Mouse (Mus musculus) thymus, postnatal 0 days (tissue): ENCODE data around the gene Aym1. TPM values are rescaled to one million over a fixed set of nuclear protein-coding genes. Genes with fewer than 3 reads are reported as not detected.
"Not testable (repeated sequence)": the region's sequence is repeated elsewhere in the genome, so short reads cannot be mapped to it uniquely, and the experiment has no call there.

Experiments used
- DNase-seq: peaks from one replicate; pipeline ENCODE4 v3.0.0-alpha.2; 2015; ENCODE audit warnings: low spot score
- polyA plus RNA-seq: library from polyadenylated mRNA; unstranded; fragments of >200 nt; fragmentation: Nextera tagmentation; extraction: Ambion mirVana; gene quantifications from 2 replicates; pipeline ENCODE4 v1.2.1, GENCODE M21; 2015

Aym1 gene
- polyA plus RNA-seq, 1 experiment from 2014 or later = not detected

DNA sequence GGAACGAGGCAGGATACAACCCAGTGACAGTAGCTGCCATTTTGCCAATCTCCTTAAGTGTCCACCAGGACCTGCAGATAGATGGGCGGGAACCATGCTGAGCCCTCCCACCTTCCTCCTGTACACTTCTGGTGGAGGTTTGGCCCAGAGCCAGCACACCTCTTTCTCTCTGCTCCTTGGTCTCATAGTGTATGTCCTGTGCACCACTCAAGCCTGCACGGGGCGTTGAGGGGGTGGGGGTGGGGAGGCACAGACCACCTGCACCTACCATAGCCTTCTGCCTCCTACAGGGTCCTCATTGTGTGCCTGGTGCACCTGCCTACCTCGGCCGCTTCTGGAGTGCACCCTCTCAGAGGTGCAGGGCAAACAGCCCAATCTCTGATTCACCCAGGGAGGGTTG is 4.5 kb upstream of the Aym1 start:
- DNase-seq = no peak

DNA sequence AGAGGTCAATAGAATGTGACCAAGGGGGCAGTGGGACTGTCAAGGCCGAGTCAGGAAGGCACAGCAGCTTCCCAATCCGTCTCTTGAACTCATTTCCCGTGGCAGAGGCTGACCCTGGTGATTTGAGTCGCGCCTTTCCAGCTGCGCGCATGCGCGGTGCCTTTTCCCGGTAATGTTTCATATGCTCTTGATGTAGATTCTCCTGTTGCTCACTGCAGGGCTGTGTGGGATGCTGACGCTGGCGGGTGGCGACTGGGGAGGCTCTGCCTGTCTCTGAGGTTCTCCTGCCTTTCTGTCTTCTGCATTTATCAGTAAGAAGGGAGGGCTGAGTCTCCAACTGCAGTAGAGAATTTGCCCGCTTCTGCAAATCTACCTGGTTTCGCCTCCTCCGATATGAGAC is 2.8 kb upstream of the Aym1 start:
- DNase-seq = no peak

DNA sequence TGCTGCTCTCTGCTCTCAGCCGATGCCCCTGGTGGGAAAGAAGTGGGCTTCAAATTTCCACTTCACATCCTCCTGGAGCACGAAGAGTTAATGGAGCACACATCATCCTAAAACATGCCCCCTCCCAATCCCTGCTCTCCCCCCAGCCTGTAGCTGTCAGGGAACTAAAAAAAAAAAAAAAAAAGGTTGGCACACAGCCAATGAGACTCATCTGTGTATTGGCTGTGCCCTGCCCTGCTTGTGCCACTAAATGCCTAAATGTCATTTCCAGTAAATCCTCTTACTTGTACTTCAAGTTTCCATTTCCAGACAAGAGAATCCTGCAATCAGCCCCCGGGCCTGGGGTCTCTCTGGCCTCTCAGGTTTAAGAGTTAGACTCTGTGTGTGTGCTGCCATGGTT is 562 bp downstream of the Aym1 start:
- no peak for DNase-seq

DNA sequence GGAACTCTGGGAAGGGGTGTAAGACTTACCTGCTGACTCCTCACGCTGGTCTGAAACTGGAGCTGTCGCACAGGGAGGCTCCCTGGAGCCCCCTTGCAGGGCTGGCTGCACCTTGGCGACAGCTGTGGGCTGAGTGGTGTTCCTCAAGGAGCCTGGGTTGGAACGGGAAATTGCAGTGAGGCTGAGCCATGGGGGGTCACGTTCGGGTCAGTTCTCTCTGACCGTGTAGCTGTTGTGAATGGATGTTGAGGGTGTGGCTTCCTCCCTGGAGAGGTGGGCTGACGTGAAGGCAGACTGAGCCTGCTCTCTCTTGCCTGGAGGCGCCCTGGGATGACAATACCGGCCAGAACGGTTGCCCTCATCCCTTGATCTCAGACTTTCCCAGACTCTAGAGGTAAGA is 1.7 kb downstream of the Aym1 start:
- no peak for DNase-seq

DNA sequence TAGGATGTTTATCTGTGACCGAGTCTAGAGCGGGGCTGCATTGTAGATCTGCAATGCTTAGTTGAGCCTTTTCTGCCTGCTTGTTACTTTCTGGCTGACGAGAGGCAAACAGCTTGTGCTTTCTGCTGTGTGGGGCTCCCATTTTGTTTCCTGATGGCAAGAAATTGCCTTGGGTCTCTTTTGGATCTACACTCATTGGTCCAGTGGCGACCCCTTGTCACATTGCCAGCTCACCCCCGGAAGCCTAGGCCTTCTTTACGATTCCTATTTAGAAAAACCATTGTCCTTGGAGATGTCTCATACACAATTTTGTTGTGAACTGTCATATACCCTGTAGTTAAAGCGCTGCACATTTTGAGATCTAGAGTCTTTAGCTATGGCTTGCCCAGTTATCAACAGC is 4.2 kb downstream of the Aym1 start:
- no peak for DNase-seq

DNA sequence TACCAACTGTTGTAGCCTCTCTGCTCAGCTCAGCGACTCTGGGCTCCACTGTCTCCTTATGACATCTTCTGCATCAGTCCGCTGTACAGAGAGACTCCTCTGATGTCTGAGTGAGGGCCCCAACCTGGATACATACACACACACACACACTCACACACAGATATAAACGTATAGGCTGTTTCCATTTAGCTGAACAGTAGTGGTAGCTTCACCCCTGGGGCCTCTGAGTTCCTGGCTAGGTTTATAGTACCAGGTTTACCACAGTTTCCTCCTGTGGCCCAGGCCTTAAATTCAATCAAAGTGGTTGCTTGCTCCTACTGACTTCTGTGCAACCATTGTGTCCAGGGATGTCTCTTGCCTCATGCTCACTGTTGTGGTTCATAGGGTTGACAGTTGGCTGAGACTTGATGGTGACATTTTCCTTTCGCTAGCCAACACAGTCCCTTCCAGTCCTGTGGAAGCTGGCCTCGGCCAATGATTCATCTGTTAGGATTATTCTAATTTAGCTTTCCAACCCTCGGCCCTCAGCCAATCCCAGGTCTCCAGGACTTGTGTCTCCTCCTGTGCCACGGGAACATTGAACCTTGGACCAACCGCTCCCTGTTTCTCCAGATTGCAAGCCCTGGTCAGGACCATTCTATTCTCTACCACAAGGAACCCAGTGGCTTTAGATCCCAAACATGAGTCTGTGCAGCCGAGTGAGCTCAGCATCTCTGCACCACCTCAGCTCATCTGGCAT is 5.3 kb downstream of the Aym1 start:
- no peak for DNase-seq

DNA sequence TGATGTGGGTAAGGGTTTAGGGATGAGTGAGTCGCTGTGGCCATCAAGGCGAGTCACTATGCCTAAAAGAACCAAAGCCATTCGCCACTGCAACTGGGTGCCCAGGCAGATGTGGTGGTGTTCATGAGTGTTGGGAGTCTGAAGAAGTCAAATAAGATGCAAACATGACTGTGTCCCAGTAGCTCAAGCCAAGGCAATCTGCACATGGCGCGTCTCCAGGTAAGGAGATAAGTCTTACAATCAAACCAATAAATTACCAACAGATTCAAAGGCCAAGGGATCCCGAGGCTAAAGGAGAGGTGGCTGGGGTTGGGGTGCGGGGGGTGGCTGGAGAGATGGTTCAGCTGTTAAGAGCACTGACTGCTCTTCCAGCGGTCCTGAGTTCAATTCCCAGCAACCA is 6.1 kb downstream of the Aym1 start:
- DNase-seq = no peak

DNA sequence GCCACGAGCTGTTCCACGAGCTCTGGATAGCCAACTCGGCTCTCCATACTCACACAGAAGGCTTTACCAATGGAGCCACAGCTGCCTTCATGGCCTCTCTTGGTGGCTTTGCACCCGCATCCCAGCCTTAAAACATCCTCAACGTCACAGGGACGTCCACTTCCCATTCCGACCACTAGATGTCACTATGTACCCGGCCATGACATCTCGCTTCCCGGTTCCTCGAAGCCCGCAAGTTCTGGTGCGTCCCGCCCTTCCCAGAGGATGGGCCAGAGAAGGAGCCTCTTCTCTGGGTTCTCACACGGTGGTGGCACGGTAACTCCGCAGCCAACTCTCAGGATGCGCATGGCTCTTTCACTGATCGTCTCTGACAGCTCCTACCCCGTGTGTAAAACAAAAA is 8.8 kb downstream of the Aym1 start:
- peak; percentile 33 for DNase-seq

DNA sequence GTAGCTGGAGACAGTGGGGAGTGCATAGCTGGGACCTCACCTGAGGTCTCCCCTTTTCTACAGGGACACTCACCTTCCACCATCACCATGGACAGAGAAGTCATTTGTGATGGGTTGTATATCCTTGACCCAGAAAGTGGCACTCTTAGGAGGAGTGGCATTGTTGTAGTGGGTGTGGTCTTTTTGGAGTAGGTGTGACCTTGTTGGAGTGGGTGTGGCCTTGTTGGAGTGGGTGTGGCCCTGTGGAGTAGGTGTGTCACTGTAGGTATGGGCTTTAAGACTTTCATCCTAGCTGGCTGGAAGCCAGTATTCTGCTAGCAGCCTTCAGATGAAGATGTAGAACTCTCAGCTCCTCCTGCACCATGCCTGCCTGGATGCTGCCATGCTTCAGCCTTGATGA is 10.6 kb downstream of the Aym1 start:
- not testable (repeated sequence) for DNase-seq

DNA sequence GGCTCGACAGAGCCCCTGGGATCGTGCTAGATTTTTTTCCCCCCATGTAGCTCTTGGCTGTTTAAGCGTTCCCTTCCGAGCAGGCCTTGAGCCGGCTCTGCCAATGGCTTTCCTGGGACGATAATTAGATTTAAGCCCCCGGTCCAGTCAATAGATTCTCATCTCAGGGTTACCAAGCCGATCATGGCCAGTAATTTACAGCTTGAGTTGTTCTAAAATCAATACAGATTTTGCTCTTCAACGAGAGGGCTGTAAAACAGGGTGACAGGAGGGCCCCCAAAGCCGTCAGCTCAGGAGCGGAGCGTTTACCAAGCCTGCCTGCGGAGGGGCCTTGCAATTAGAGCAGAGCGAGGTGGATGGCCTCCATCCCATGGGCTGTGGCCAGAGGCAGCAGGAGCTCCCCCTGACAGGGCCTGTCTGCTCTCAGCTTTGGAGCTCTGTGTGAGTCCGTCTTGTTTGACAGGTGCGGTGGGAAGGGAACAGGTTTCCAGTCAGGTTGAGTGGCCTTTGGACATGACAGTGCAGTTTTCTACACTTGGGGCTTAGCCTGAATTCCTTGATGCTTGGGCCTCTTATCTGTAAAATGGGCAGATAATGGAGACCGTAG is 12.3 kb downstream of the Aym1 start:
- no peak for DNase-seq

DNA sequence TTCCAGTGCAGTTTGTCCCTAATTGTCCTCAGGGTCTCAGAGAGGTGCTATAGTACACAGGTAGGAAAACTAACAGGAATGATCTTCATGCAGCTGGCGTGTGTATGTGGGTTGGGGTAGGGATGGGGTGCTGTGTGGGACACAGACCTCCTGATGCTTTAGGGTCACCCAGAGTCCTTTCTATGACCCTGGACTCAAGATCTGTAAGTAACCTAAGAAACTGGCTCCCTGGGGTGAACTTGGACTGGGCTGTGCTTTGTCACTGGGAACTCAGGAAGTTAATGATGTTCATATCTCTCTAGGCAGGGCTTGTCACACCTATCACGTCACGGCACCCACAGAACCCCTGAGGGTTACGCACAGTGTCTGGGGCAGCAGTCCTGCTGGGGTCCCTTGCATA is 15.4 kb downstream of the Aym1 start:
- no peak for DNase-seq

DNA sequence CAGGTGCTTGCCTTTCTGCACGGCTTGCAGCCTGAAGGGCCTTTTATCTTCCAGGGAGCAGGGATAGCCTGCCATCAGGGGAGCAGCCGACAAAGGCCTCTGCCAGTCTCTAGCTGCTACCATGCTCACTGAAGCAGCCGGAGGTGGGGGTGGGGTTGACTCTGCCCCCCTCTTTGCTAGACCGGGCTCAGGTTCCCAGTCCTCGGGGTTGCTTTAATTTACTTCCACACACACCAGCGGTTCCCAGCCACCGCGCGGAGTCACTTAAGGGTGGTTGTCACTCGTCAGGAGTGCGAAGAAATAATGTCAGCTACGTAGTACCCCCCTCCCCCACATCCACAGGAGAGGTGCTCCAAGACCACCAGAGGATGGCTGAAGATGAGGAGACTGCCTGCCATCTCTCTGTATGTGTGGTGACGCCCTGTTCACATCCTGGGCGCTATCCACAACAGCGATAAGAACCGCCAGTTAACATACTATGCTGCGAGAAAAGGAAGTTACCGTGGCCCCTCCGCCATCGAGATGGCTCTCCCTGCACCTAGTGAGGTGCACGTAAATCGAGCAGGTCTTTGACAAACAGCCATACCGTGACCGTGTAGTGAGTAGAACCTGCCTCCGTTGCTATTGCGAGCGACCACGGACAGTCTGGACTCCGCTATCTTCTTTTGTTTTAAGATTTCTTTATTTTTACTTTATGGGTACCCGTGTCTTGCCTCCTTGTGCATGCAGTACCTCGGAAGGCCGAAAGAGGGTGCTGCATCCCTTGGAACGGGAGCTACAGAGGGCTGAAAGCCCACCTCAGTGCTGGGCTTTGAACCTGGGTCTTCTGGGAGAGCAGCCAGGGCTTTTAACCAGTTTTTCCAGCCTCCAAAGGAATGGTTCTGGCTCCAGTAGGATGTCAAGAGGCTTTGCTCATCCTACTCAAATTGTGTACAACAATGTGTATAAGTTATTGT is 16.2 kb downstream of the Aym1 start:
- DNase-seq = peak; percentile 37

DNA sequence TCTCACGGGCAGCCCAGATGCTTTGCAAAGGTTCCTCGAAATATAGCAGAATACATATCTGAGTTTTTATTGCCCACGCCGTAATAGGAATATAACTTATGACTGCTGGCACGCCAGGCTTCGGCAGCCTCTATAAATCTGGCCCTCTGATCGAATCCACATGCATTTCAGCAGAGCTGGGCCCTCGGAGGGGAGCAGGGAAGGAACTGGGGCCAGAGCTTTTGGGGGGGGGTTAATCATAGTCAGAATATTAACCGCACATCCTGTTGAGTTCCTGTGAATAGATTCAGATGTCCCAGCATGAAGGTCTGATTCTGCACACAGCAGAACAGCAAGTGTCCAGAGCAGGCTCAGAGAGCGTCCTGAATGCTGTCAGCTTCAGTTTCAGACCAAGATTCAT is 17.2 kb downstream of the Aym1 start:
- DNase-seq = no peak

DNA sequence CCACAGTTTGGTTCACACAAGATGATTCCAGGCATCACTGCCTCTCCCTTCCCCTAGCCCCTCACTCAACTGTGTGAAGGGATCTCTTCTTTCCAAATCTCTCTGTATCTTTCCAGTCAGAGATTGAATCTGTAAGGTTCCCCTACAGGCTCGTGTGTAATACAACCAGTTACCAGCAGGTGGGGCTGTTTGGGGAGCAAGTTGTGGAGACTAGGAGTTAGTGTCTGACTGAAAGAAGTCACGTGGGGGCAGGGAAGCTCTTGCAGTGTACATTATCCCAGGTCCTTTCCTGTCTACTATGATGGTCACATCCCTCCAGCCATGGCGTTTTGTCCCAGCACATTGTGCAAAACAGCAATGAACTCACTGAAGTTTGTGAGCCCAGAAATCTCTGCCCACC is 18.7 kb downstream of the Aym1 start:
- DNase-seq = peak; percentile 8

DNA sequence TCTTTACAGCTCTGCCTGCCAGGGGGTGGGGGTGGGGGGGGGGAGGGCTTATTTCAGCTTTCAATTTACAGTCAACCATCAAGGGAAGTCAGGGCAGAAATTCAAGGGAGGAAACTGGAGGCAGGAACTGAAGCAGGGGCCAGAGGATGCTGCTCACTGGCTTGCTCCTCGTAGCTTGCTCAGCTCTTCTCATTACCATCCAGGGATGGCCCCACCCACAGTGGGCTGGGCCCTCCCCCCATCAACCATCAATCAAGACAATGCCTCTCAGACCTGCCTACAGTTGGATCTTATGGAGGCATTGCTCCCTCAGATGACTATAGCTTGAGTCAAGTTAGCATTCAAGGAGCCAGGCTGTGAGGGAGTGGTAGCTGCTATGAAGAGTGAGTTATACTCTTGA is 19.2 kb downstream of the Aym1 start:
- DNase-seq = no peak

DNA sequence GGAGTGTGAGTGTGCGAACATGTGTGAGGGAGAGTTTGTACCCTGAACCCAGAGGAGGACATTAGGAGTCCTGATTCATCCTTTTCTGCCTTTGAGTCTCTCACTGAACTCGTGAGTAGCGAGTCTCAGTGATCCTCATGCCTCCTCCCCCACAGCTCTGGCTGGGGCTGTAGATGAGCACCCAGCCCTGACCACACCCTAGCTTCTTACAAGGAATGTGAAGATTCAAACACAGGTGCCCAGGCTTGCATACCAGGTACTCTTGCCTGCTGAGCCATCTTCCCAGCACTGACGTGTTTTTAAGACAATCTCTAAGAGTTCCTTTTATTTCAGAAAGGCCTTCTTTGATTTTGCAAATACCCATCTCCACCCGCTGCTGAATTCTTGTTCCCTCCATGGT is 22.3 kb downstream of the Aym1 start:
- no peak for DNase-seq

DNA sequence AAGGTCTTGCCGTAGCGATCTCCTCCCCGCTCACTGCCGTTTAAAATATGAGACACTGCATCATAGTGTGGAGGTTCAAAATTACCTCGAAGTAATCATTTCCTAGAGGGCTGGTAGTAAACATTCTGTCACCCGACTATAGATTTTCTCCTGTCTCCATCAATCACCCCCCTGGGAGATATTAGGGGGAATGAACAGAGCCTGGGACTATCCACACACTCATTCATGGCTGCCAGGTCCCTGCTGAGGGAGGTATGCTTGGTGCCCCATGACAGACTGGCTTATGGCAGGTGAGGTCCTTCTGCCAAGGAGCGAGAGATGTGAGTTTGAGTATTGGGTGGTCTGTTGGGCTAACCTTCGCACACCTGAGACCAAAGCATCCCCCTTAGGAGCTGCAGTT is 23.5 kb downstream of the Aym1 start:
- no peak for DNase-seq

DNA sequence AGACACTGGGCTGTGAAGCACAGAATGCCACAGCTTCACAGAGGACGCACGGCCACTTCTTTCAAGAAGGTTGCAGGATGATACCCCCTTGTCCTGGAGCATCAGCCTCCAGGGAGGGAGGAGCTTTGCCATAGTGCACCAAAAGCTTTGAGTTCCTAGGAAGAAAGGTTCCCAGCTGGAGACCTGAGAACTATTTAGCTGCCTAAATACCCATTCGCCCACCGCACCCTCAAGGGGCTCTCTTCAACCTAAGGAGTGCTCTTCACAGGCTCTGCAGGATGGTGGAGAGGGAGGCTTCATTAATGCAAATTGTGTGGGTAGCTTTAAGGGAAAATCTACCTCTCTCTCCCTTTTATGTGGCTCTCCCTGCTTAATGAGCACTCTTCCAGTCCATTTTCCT is 25.5 kb downstream of the Aym1 start:
- no peak for DNase-seq

DNA sequence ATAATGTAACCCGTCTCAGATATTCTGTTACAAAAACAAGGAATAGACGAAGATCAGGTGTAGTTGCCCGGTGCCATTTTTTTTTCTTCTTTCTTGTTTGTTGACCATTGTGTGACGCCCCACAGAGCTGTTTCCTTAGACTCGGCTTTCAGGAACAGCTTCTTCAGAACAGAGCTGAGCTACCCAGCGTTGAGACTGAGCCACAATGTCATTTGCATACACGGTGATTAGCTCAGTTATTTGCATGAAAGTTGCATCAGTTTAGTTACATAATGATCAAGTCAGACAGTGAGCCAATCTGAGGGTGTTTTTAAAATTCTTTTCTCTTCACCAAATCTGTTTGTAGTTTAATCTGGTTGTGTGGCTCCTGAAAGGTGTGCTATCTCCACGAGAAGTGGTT is 36.7 kb downstream of the Aym1 start:
- no peak for DNase-seq

DNA sequence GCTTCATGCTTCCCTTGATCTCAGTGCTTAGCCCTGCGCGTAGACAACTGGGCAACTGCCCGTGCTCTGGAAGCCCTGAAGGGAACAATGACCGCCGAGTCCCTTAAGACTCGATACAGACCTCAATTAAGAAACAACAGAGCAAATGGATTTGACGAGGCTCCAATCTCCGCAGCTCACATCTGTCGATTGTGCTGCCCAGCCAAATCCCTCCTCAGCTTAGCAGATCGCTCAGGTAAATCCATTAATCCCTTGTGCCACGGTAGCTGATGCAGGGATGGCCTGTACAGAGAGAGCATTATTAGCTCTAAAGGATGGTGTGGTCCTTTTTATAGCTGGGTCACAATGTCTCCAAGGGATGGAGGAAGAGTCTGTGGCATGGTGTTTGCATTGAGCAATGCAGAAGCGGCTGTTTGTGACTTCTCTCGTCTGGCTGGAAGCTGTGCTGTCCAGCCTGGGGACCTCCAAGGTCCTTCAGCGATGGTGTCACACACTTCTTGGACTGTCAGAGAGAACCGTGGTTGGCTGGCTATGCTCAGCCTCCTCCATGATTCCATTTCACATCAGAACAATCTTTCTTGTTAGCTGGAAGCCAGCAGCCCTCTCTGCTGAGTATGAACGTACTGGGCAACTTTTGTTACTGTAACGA is 39.3 kb downstream of the Aym1 start:
- DNase-seq = no peak

DNA sequence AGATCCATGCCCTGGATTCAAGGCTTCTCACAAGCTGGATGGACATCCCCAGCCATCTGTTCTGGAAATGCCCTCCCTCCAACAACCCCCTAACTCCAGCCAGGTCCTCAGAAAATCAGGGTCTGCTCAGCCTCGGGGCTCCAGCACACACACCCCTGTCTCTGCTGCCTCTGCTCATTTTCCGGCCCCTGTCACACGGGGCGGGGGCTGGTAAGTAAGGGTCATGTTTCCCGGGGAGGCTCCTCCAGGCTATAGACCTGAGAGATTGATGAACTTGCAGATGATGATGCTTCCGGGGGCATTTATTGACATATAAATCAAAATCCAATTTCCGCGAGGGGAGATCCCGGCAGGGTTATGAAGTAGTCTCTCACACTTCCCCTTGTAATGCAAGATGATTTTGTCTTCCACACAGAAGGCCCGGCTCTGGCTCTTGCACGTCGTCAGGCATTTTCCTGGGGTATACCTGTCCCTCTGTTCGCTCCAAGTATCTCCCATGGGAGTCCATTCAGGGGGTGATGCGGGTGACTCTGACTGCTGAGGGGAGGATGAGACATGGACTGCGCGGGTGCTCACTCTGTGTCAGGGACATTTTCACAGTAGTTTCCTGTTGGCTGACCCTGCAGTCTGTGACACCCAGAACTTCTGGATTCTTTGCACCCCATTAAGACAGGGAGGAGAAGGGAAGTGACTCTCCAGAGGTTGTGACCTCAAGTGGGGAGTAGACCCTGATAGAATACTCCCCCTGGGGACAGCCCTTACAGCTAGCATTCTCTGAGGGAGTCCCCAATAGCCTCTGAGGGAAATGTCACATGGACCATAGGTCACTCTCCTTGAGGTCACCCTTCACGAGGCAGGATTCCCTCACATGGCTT is 40.6 kb downstream of the Aym1 start:
- DNase-seq = no peak
